Mouse (Mus musculus): Measurements from ENCODE around the gene Ccdc12. TPM values are rescaled to one million over a fixed set of nuclear protein-coding genes. Genes with fewer than 3 reads are reported as not detected.

Gene Ccdc12
- polyA plus RNA-seq, 1 experiment from 2014 or later = 147 TPM

DNA sequence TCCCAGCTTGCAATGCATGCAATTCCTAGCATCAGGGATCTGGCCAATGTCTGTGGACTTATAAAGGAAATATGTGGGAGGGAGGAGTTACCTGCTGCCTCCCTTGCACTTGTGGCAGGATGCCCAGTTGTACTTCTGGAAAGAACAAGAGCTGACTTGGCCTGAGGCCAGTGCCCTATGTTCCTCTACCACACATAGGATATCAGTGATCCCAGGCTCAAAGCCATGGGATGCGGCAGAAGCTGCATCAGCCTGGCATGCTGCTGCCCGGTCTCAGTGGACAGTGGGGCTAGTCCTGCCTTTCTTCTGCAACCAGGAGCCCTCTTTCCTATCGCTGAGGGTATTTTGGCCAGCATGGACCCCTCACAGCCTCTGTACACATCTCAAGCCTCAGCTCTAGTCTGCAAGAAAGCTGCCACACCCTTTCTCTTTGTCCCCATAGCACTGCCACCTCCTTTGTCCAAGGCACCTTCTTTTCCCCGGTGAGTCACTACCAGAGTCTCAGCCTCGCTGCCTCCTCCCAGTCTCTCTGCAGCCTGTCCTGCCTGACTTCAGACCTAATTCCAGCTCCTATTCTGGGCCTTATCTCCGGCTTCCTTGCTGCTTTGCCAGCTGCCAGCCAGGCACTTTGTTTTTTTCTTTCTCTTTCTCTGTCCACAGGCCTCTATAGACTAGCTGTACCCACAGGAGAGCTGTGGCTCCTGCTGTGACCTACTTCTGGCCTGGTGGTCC lies 28.0 kb downstream of the Ccdc12 start:
- WGBS = 90% methylated on average over 6 of the region's 6 CpGs
- Histone ChIP-seq H3K9ac (ENCODE audit: low read length) (no peak overlapping the region), H3K27me3 (ENCODE audit: control insufficient read depth, insufficient read depth, low read length) (no peaks in the 10 kb centered on the region), H3K4me2 (ENCODE audit: low read depth, severe bottlenecking) (no peak overlapping the region), H3K9me3 (ENCODE audit: control insufficient read depth, low read length) (no peaks in the 10 kb centered on the region), H3K4me3 (ENCODE audit: low read depth, low read length) (no peak overlapping the region), H3K4me1 (ENCODE audit: control insufficient read depth, insufficient read depth, low read length) (peaks cover 6% of the 10 kb centered on the region; the same call in 1 of the 2 replicates), H3K27ac (replicated peaks; ENCODE audit: low read depth, low read length) (no peak overlapping the region), H3K36me3 (ENCODE audit: control insufficient read depth, insufficient read depth, low read length) (no peaks in the 10 kb centered on the region)
- ATAC-seq (ENCODE audit: insufficient number of reproducible peaks, low FRiP score, low TSS enrichment, low read depth) = no peak
- DNase-seq (ENCODE audit: low spot score) = no peak

DNA sequence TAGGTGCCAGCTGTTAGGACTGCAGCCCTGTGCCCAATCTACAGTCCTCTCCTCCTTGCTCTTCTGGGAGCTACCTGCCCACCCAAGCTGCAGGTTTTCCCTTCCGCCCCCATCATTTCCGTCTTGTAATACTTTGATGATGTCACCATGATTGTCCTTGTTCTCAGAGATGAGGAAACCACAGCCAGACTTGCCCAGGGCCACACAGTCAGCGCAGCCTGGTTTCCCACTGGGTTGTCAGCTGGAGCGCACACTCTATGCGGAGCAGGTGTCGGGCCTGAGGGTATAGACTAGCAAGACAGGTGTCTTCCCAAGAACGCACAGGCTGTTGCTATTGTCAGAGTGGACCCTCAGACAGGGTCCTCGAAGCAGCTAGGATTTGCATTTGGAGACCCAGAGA lies 28.9 kb downstream of the Ccdc12 start:
- Histone ChIP-seq H3K9me3 (ENCODE audit: control insufficient read depth, low read length) (no peaks in the 10 kb centered on the region), H3K27ac (replicated peaks; ENCODE audit: low read depth, low read length) (no peak overlapping the region), H3K36me3 (ENCODE audit: control insufficient read depth, insufficient read depth, low read length) (no peaks in the 10 kb centered on the region), H3K4me2 (ENCODE audit: low read depth, severe bottlenecking) (no peak overlapping the region), H3K4me1 (ENCODE audit: control insufficient read depth, insufficient read depth, low read length) (peaks cover 6% of the 10 kb centered on the region; the same call in 1 of the 2 replicates), H3K4me3 (ENCODE audit: low read depth, low read length) (no peak overlapping the region), H3K9ac (ENCODE audit: low read length) (no peak overlapping the region), H3K27me3 (ENCODE audit: control insufficient read depth, insufficient read depth, low read length) (no peaks in the 10 kb centered on the region)
- DNase-seq (ENCODE audit: low spot score) (no peak), ATAC-seq (ENCODE audit: insufficient number of reproducible peaks, low FRiP score, low TSS enrichment, low read depth) (no peak)
- 89% methylated on average over 8 of the region's 8 CpGs for WGBS

DNA sequence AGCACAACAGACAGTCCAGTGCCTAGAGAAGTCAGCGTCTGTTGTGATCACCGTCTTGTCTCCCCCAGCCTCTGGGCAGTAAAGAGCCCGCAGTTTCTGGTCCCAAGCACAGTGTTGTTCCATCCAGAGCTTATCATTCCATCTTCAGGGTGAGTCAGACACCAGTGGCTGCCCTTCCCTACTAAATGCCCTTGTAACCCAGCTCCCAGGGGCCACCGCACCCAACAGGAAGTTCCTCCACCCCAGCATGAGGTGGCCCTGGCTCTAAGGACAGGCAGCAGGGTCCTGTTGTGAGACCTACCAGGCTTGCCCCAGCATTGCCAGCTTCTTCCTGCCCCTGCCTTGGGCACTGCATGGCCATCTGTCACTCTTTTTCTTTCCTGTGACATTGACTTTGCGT lies 29.3 kb downstream of the Ccdc12 start:
- Histone ChIP-seq H3K36me3 (ENCODE audit: control insufficient read depth, insufficient read depth, low read length) (no peaks in the 10 kb centered on the region), H3K9ac (ENCODE audit: low read length) (no peak overlapping the region), H3K4me2 (ENCODE audit: low read depth, severe bottlenecking) (no peak overlapping the region), H3K27ac (replicated peaks; ENCODE audit: low read depth, low read length) (no peak overlapping the region), H3K4me1 (ENCODE audit: control insufficient read depth, insufficient read depth, low read length) (peaks cover 6% of the 10 kb centered on the region; the same call in 1 of the 2 replicates), H3K4me3 (ENCODE audit: low read depth, low read length) (no peak overlapping the region), H3K27me3 (ENCODE audit: control insufficient read depth, insufficient read depth, low read length) (no peaks in the 10 kb centered on the region), H3K9me3 (ENCODE audit: control insufficient read depth, low read length) (no peaks in the 10 kb centered on the region)
- no peak for ATAC-seq (ENCODE audit: insufficient number of reproducible peaks, low FRiP score, low TSS enrichment, low read depth)
- no peak for DNase-seq (ENCODE audit: low spot score)
- WGBS = 91% methylated on average over 5 of the region's 5 CpGs

DNA sequence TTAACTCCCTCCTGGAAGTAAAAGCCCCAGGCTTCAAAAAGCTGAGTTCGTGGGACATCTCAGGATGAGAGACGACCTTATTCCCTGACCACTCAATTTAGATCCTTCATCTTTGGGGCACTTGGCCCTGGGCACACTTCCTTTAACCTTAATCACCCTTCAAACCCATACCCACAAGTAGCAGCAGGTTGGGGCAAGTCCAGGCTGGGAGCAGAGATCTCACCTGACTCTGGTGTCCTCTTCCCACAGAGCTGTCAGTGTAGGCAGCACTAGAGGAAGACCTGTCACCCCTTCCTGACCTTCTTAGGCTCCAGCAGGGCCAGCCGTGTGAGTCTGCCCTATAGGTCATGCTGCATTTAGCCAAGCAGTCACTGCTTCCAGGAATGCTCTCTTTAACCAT lies 30.2 kb downstream of the Ccdc12 start:
- H3K4me1 ChIP-seq (ENCODE audit: control insufficient read depth, insufficient read depth, low read length) = peaks cover 6% of the 10 kb centered on the region; the same call in 1 of the 2 replicates
- 55% methylated on average over 3 of the region's 3 CpGs for WGBS
- H3K36me3 ChIP-seq (ENCODE audit: control insufficient read depth, insufficient read depth, low read length) = no peaks in the 10 kb centered on the region
- no peak overlapping the region for H3K4me3 ChIP-seq (ENCODE audit: low read depth, low read length)
- no peak overlapping the region for H3K27ac ChIP-seq (replicated peaks; ENCODE audit: low read depth, low read length)
- no peak overlapping the region for H3K4me2 ChIP-seq (ENCODE audit: low read depth, severe bottlenecking)
- H3K27me3 ChIP-seq (ENCODE audit: control insufficient read depth, insufficient read depth, low read length) = no peaks in the 10 kb centered on the region
- H3K9me3 ChIP-seq (ENCODE audit: control insufficient read depth, low read length) = no peaks in the 10 kb centered on the region
- DNase-seq (ENCODE audit: low spot score) (no peak), ATAC-seq (ENCODE audit: insufficient number of reproducible peaks, low FRiP score, low TSS enrichment, low read depth) (no peak)
- H3K9ac ChIP-seq (ENCODE audit: low read length) = no peak overlapping the region

DNA sequence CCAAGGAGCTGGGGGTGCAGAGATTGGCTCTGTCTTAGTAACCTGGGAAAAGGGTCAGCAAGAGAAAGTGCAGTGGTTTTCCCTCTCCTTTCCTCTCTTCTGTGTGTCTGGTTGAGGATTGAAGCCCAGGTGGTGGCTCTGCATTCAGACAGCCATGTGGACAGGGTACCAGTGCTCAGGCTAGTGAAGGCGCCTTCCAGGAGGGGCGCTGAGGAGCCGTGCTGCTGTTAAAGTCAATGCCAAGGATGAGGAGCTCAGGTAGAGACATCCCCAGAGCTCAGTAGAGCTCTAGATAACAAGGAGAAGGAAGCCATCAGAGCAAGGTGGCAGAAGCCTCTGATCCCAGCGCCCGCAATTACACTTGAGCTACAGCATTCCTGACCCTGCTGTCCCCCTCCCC lies 30.8 kb downstream of the Ccdc12 start:
- DNase-seq (ENCODE audit: low spot score) (no peak), ATAC-seq (ENCODE audit: insufficient number of reproducible peaks, low FRiP score, low TSS enrichment, low read depth) (no peak)
- Histone ChIP-seq H3K9ac (ENCODE audit: low read length) (no peak overlapping the region), H3K36me3 (ENCODE audit: control insufficient read depth, insufficient read depth, low read length) (no peaks in the 10 kb centered on the region), H3K4me3 (ENCODE audit: low read depth, low read length) (no peak overlapping the region), H3K27me3 (ENCODE audit: control insufficient read depth, insufficient read depth, low read length) (no peaks in the 10 kb centered on the region), H3K9me3 (ENCODE audit: control insufficient read depth, low read length) (no peaks in the 10 kb centered on the region), H3K4me2 (ENCODE audit: low read depth, severe bottlenecking) (no peak overlapping the region), H3K27ac (replicated peaks; ENCODE audit: low read depth, low read length) (no peak overlapping the region), H3K4me1 (ENCODE audit: control insufficient read depth, insufficient read depth, low read length) (peaks cover 6% of the 10 kb centered on the region; the same call in 1 of the 2 replicates)
- WGBS = 54% methylated on average over 5 of the region's 5 CpGs

DNA sequence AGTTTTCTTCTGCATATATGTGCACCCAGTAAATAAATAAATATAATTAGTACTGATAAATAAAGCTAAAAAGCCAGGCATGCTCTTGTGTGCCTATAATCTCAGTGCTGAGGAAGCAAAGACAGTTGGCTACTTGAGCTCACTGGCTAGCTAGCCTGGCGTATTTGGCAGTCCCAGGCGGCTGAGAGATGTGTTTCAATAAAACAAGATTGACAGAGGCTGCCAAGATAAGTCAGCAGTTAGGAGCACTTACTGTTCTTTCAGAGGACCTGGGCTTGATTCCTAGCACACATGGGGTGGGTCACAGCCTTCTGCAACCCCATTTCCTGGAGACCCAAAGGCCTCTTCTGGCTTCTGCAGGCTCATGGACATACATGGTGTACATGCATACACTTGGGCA lies 31.5 kb downstream of the Ccdc12 start:
- no peak overlapping the region for H3K9ac ChIP-seq (ENCODE audit: low read length)

DNA sequence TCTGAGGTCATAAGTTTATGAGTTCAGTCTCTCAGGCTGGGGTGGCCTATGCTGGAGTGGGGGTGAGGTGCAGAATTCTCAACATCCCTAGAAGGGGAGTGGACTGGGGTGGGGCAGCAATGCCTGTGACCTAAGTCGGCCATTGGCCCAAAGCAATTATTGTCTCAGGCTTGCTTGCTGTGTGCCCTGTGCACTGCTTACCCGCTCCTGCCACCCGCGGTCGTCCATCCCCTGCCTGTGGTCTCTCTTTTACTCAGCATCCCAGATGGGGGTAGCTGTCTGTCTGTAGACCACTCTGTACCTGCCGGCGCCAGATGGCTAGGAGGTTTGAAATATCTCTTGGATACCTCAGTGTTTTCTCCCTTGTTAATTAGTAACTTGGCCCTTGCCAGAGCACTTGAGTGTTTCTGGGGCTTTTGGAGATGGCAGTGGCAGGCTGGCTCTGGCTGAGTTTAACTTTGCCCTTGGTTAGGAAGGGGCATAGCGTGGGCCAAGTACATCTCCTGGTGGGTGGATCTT lies 33.0 kb downstream of the Ccdc12 start:
- Histone ChIP-seq H3K4me1 (ENCODE audit: control insufficient read depth, insufficient read depth, low read length) (no peaks in the 10 kb centered on the region), H3K36me3 (ENCODE audit: control insufficient read depth, insufficient read depth, low read length) (no peaks in the 10 kb centered on the region), H3K9ac (ENCODE audit: low read length) (no peak overlapping the region), H3K4me3 (ENCODE audit: low read depth, low read length) (no peak overlapping the region), H3K9me3 (ENCODE audit: control insufficient read depth, low read length) (no peaks in the 10 kb centered on the region), H3K4me2 (ENCODE audit: low read depth, severe bottlenecking) (no peak overlapping the region), H3K27me3 (ENCODE audit: control insufficient read depth, insufficient read depth, low read length) (no peaks in the 10 kb centered on the region), H3K27ac (replicated peaks; ENCODE audit: low read depth, low read length) (no peak overlapping the region)
- ATAC-seq (ENCODE audit: insufficient number of reproducible peaks, low FRiP score, low TSS enrichment, low read depth) (no peak), DNase-seq (ENCODE audit: low spot score) (no peak)
- 94% methylated on average over 8 of the region's 8 CpGs for WGBS

More for the DNA sequence above, 31.5 kb downstream of the Ccdc12 start:
- Histone ChIP-seq H3K4me3 (ENCODE audit: low read depth, low read length) (no peak overlapping the region), H3K27ac (replicated peaks; ENCODE audit: low read depth, low read length) (no peak overlapping the region), H3K4me2 (ENCODE audit: low read depth, severe bottlenecking) (no peak overlapping the region), H3K36me3 (ENCODE audit: control insufficient read depth, insufficient read depth, low read length) (no peaks in the 10 kb centered on the region), H3K9me3 (ENCODE audit: control insufficient read depth, low read length) (no peaks in the 10 kb centered on the region), H3K4me1 (ENCODE audit: control insufficient read depth, insufficient read depth, low read length) (peaks cover 3% of the 10 kb centered on the region; the same call in 1 of the 2 replicates), H3K27me3 (ENCODE audit: control insufficient read depth, insufficient read depth, low read length) (no peaks in the 10 kb centered on the region)
- WGBS = 89% methylated on average over 2 of the region's 2 CpGs
- ATAC-seq (ENCODE audit: insufficient number of reproducible peaks, low FRiP score, low TSS enrichment, low read depth) (no peak), DNase-seq (ENCODE audit: low spot score) (no peak)

DNA sequence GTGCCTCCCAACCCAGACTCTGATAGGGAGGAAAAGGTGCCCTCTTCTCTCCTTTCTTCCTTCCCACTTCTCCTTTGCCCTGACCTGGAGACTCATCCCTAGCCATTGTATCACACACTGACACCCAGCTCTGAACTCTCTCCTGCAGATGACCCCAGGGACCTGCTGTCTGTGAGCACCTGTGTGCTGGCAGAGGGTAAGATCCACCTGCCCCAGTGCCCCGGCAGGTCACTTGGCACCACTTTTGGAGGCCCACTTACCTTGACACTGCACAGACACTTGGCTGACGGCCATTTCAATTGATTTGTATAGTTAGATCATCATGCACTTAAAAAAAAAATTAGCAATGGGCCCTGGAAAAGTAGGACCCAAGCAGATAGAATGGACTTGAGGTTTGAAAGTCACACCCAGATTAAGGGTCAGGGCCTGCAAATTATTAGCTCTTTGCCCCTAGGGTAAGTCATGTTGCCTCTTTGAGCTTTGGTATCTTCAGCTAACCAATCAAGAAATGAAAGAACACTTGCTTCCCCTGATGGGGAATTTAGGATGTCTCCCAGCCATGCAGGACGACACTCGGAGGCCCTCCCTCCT lies 39.0 kb downstream of the Ccdc12 start:
- Histone ChIP-seq H3K9ac (ENCODE audit: low read length) (no peak overlapping the region), H3K4me2 (ENCODE audit: low read depth, severe bottlenecking) (no peak overlapping the region), H3K27ac (replicated peaks; ENCODE audit: low read depth, low read length) (no peak overlapping the region), H3K9me3 (ENCODE audit: control insufficient read depth, low read length) (no peaks in the 10 kb centered on the region), H3K4me1 (ENCODE audit: control insufficient read depth, insufficient read depth, low read length) (no peaks in the 10 kb centered on the region), H3K27me3 (ENCODE audit: control insufficient read depth, insufficient read depth, low read length) (no peaks in the 10 kb centered on the region), H3K36me3 (ENCODE audit: control insufficient read depth, insufficient read depth, low read length) (no peaks in the 10 kb centered on the region; the same call in 1 of the 2 replicates), H3K4me3 (ENCODE audit: low read depth, low read length) (no peak overlapping the region)
- no peak for ATAC-seq (ENCODE audit: insufficient number of reproducible peaks, low FRiP score, low TSS enrichment, low read depth)
- no peak for DNase-seq (ENCODE audit: low spot score)
- 89% methylated on average over 4 of the region's 4 CpGs for WGBS
